Mouse (Mus musculus) heart, embryonic 16.5 days (tissue): ENCODE data around the gene Rpl19. TPM values are rescaled to one million over a fixed set of nuclear protein-coding genes. Genes with fewer than 3 reads are reported as not detected.

ENCODE experiments used
- ATAC-seq: fragments of 200-750 bp; cut with Nextera tagmentation; replicated peaks from 2 replicates; pipeline ENCODE4 v1.8.0; 2017; ENCODE audit warnings: moderate number of reproducible peaks; ENCODE audit not compliant: insufficient read depth, low FRiP score; ENCODE audit errors: extremely low read depth
- H3K27ac ChIP-seq: fragments of 300-500 bp; sonication (generic); 2 replicates; pipeline ENCODE4 v1.5.1; 2014; ENCODE audit warnings: mild to moderate bottlenecking, low read length, control low read depth, moderate library complexity
- H3K27me3 ChIP-seq: fragments of 300-500 bp; sonication (generic); 2 replicates; pipeline ENCODE4 v1.6.1; 2014; ENCODE audit warnings: low read length, mixed read lengths; ENCODE audit not compliant: control insufficient read depth, insufficient read depth
- H3K36me3 ChIP-seq: fragments of 300-500 bp; sonication (generic); 2 replicates; pipeline ENCODE4 v1.6.1; 2014; ENCODE audit not compliant: control insufficient read depth, insufficient read depth
- H3K4me1 ChIP-seq: fragments of 300-500 bp; sonication (generic); 2 replicates; pipeline ENCODE4 v1.6.1; 2014; ENCODE audit warnings: low read length, mixed read lengths; ENCODE audit not compliant: control insufficient read depth, insufficient read depth
- H3K4me2 ChIP-seq: fragments of 300-500 bp; sonication (generic); 2 replicates; pipeline ENCODE4 v1.6.1; 2014; ENCODE audit warnings: low read depth, mild to moderate bottlenecking, control low read depth, low read length
- H3K4me3 ChIP-seq: fragments of 300-500 bp; sonication (generic); 2 replicates; pipeline ENCODE4 v1.5.1; 2014; ENCODE audit warnings: mild to moderate bottlenecking, control low read depth, low read length
- H3K9ac ChIP-seq: fragments of 300-500 bp; sonication (generic); 2 replicates; pipeline ENCODE4 v1.6.1; 2014; ENCODE audit warnings: low read length, control low read depth
- H3K9me3 ChIP-seq: fragments of 300-500 bp; sonication (generic); replicated peaks from 2 replicates; pipeline ENCODE4 v1.6.1; 2016; ENCODE audit warnings: low read length; ENCODE audit not compliant: control insufficient read depth
- WGBS: fragments of 180-500 bp; shearing (Covaris S2); extraction: QIAGEN DNeasy Blood & Tissue Kit; methylation state at CpG from one replicate; pipeline ENCODE4 v1.1.7; 2014; 5-methylcytosine and 5-hydroxymethylcytosine counted together
- polyA plus RNA-seq: library from polyadenylated mRNA; unstranded; fragments of >200 nt; fragmentation: Nextera tagmentation; extraction: Ambion mirVana; gene quantifications from 2 replicates; pipeline ENCODE4 v1.2.1, GENCODE M21; 2015

The Rpl19 gene
- polyA plus RNA-seq, 1 experiment from 2014 or later: 596 TPM

DNA sequence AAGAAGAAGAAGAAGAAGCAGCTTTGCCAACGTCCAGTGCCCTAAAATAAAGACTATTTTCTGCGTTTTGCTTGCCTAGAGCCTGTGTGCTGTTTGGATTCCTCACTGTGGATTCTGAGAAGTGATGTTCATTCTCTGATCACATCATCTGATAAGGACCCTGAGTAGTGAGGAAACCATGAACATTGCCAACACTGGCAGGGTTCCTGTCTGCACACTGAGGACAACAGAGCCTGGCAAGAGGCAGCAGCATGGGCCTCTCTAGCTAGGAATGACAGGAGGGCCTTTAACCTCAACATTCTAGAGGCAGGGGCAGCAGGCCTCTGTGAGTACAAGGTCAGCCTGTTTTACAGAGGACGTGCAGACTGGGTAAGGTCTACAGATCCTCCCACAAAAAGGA is 2.0 kb upstream of the Rpl19 start:
- Histone ChIP-seq H3K4me3 (no peak overlapping the region), H3K4me2 (no peak overlapping the region), H3K4me1 (peaks cover 23% of the 10 kb centered on the region), H3K36me3 (peaks cover 13% of the 10 kb centered on the region), H3K27me3 (no peaks in the 10 kb centered on the region), H3K27ac (no peak overlapping the region), H3K9ac (no peak overlapping the region), H3K9me3 (no peaks in the 10 kb centered on the region)
- WGBS: 81% methylated on average over 3 of the region's 3 CpGs
- ATAC-seq: no peak

DNA sequence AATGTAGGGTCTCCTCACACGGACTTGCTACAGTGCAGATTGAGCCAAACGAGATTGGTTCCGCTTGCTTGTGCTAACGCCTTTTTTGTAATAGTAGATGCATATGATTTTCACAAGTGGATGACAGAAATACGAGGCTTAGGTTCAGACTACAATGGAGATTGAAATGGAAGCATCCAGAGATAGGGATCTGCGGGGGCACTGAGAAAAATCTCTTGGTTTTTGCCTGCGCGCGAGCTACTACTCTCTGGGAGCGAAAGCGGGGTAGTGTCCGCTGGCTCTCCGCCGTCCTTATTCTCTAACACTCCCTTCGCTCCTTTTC is 301 bp upstream of the Rpl19 start:
- H3K4me3 ChIP-seq: peak overlapping the region; percentile 69
- H3K27ac ChIP-seq: peak overlapping the region; percentile 79
- peak overlapping the region; percentile 95 for H3K9ac ChIP-seq
- H3K9me3 ChIP-seq: no peaks in the 10 kb centered on the region
- no peaks in the 10 kb centered on the region for H3K27me3 ChIP-seq
- 7% methylated on average over 15 of the region's 15 CpGs for WGBS
- ATAC-seq: no peak
- peak overlapping the region; percentile 81 for H3K4me2 ChIP-seq
- peaks cover 23% of the 10 kb centered on the region for H3K36me3 ChIP-seq
- peaks cover 20% of the 10 kb centered on the region for H3K4me1 ChIP-seq

DNA sequence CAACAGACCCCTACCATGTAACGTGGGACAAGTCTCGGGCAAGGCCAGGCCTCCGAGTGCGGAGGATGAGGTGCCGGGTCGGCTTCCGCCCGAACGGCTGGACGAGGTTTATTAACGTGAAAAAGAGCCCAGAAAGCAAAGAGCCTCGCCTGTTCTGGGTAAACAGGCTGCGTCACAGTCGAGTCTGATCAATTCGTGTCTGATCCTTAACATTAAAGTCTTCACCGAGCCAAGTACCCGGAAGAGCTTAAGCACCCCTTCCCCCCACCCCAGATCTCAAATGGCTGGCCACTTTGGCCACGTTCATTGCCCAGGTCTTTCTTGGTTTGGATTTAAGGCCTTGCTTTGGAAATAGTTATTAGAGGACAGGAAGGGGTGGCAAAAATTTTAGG is 783 bp downstream of the Rpl19 start:
- H3K4me2 ChIP-seq: peak overlapping the region; percentile 81
- H3K36me3 ChIP-seq: peaks cover 23% of the 10 kb centered on the region
- H3K27me3 ChIP-seq: no peaks in the 10 kb centered on the region
- H3K27ac ChIP-seq: peak overlapping the region; percentile 79
- no peak for ATAC-seq
- H3K4me1 ChIP-seq: peaks cover 15% of the 10 kb centered on the region
- no peaks in the 10 kb centered on the region for H3K9me3 ChIP-seq
- under 1% methylated on average over 18 of the region's 18 CpGs for WGBS
- H3K4me3 ChIP-seq: peak overlapping the region; percentile 69
- H3K9ac ChIP-seq: peak overlapping the region; percentile 95

DNA sequence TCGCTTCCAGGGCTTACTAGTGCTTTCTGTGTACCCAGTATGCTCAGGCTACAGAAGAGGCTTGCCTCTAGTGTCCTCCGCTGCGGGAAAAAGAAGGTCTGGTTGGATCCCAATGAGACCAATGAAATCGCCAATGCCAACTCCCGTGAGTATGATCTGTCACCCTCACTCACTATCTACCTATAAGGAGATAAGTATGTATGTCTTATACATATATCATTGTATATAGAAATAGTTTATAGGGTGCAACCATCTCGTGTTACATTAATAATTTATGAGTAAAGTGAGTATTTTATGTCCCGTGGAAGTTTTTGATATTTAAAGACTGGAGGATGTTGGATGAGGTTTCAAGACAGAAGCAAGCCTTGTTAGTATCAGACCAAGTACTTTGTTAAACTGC is 1.3 kb downstream of the Rpl19 start:
- Histone ChIP-seq H3K9me3 (no peaks in the 10 kb centered on the region), H3K9ac (peak overlapping the region; percentile 95), H3K27ac (no peak overlapping the region), H3K4me1 (peaks cover 15% of the 10 kb centered on the region), H3K4me3 (peak overlapping the region; percentile 69), H3K4me2 (peak overlapping the region; percentile 81), H3K36me3 (peaks cover 23% of the 10 kb centered on the region), H3K27me3 (no peaks in the 10 kb centered on the region)
- 17% methylated on average over 7 of the region's 7 CpGs for WGBS
- ATAC-seq: no peak

DNA sequence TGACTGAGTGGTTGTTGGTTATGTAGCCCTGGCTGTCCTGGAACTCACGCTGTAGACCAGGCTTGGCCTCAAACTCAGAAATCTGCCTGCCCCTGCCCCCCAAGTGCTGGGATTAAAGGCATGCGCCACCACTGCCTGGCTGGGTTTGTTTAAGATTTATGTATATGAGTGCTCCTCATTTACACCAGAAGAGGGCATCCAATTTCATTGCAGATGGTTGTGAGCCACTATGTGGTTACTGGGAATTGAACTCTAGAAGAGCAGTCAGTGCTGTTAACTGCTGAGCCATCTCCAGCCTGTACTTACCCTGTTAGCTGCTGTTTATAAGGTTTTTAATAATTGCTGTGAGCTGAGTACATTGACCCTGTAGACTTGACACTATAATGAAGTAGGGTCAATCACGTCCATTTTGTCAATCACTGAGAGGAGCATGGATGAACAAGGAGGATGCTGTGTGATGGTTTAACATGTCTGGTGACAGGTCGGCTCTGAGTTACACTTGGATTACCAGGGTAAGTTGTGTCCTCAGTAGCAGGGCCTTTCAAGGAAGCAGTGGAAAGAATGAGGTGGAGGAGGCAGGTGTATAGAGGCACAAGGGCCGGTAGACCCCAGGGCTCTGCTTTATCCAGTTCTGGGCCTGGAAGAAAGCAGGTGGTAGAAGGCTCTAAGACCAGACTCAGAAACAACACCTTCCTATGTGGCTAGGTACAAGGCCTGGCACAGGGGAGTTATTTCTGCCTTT is 4.4 kb downstream of the Rpl19 start:
- H3K9me3 ChIP-seq: no peaks in the 10 kb centered on the region
- no peaks in the 10 kb centered on the region for H3K27me3 ChIP-seq
- H3K4me1 ChIP-seq: peaks cover 14% of the 10 kb centered on the region
- WGBS: 59% methylated on average over 5 of the region's 5 CpGs
- H3K9ac ChIP-seq: no peak overlapping the region
- ATAC-seq: no peak
- H3K36me3 ChIP-seq: peaks cover 23% of the 10 kb centered on the region
- H3K4me2 ChIP-seq: no peak overlapping the region
- no peak overlapping the region for H3K27ac ChIP-seq
- no peak overlapping the region for H3K4me3 ChIP-seq

DNA sequence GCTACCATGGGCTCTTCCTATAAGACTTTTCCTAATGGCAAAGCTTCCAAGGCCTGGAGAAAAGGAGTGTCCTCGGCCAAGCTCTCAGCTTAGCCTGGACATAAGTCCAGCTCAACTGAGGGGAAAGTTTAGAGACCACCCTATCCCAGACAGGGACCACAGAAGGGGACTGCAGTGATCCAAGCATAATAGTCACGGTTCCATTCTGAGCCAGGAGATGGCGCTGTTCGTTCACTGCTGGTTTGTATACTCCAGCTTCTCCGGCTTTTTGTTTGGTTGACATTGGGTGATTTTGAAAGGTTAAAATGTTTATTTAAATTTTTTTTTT is 4.9 kb downstream of the Rpl19 start:
- no peak for ATAC-seq
- Histone ChIP-seq H3K27me3 (no peaks in the 10 kb centered on the region), H3K9me3 (no peaks in the 10 kb centered on the region), H3K9ac (no peak overlapping the region), H3K4me2 (no peak overlapping the region), H3K36me3 (peaks cover 23% of the 10 kb centered on the region), H3K27ac (no peak overlapping the region), H3K4me1 (peaks cover 15% of the 10 kb centered on the region), H3K4me3 (no peak overlapping the region)
- WGBS: 6% methylated on average over 5 of the region's 5 CpGs

DNA sequence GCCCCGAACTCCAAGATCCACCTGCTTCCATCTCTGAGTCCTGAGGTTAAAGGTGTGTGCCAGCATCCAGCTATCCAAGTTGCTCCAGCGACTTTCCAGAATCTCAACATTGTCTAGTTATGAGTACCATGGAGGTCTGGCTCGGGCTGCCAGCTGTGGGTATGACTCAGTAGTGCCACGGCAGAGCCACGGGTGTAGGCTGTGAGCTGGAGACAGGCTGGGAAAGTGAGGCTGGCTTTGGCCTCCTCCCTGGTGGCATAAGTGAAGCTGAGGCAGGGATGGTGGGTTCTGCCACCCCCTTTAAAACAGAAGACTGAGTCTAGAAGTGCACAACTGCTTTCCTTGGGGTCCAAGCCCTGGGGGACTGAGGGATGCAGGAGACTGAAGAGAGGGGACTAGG is 7.6 kb downstream of the Rpl19 start:
- Histone ChIP-seq H3K36me3 (peaks cover 15% of the 10 kb centered on the region), H3K4me1 (peaks cover 13% of the 10 kb centered on the region), H3K4me3 (no peak overlapping the region), H3K9me3 (no peaks in the 10 kb centered on the region), H3K9ac (no peak overlapping the region), H3K4me2 (no peak overlapping the region), H3K27ac (no peak overlapping the region), H3K27me3 (peaks cover 8% of the 10 kb centered on the region; the same call in 1 of the 2 replicates)
- WGBS: 79% methylated on average over 5 of the region's 5 CpGs
- no peak for ATAC-seq

DNA sequence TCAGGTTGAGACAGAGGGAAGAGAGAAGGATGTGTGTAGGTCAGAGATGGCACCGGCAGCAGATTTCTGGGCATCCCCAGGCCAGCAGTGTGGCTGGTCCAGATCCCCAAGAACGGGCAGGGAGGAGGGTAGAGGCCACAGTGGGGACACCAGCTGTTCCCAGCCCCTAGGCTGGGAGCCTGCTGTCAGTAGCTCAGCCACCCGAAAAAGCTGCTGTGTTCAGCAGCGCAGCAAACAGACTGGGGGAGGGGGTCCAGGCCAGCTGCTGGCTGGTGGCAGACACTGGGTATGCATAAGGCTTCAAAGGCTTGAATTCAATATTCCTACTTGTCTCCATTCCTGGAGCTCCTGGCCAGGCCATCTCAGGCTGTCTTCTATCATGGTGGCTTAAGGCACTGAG is 8.3 kb downstream of the Rpl19 start:
- 52% methylated on average over 4 of the region's 4 CpGs for WGBS
- H3K27ac ChIP-seq: no peak overlapping the region
- no peak for ATAC-seq

DNA sequence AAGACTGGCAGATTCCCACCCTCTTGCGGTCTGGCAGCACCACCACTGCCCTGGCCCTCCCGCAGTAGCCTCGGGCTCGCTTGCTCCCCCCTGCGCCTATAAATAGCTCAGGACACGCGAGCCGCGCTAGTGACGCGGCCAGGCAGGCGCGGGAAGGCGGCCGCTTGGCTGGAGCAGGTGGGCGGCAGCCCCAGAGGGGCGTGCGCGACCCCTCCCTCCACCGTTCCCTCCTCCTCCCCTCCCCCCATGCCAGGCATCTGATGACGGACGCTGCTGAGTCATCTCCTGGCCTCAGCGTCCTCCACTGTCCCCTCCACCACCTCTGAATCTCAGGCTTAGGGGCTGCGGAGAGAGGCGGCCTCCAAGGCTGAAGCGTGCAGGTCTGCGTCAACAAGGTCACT is 9.5 kb downstream of the Rpl19 start:
- ATAC-seq: peak; percentile 79
- Histone ChIP-seq H3K36me3 (no peaks in the 10 kb centered on the region), H3K4me2 (peak overlapping the region; percentile 73), H3K4me1 (peaks cover 13% of the 10 kb centered on the region), H3K4me3 (peak overlapping the region; percentile 47), H3K9ac (peak overlapping the region; percentile 63), H3K9me3 (no peaks in the 10 kb centered on the region), H3K27ac (no peak overlapping the region), H3K27me3 (peaks cover 8% of the 10 kb centered on the region; the same call in 1 of the 2 replicates)
- under 1% methylated on average over 27 of the region's 27 CpGs for WGBS

More for the DNA sequence above, 8.3 kb downstream of the Rpl19 start:
- Histone ChIP-seq H3K4me1 (peaks cover 13% of the 10 kb centered on the region), H3K4me2 (no peak overlapping the region), H3K36me3 (peaks cover 7% of the 10 kb centered on the region), H3K4me3 (no peak overlapping the region), H3K9me3 (no peaks in the 10 kb centered on the region), H3K27me3 (peaks cover 8% of the 10 kb centered on the region; the same call in 1 of the 2 replicates), H3K9ac (no peak overlapping the region)
